Mouse (Mus musculus): ENCODE measurements around the gene Vmn1r55.
A peak's percentile ranks its signal among the peaks of the same experiment; 100 is the strongest.
"Not testable (repeated sequence)": the region's sequence is repeated elsewhere in the genome, so short reads cannot be mapped to it uniquely, and the experiment has no call there.

Vmn1r55 gene

DNA sequence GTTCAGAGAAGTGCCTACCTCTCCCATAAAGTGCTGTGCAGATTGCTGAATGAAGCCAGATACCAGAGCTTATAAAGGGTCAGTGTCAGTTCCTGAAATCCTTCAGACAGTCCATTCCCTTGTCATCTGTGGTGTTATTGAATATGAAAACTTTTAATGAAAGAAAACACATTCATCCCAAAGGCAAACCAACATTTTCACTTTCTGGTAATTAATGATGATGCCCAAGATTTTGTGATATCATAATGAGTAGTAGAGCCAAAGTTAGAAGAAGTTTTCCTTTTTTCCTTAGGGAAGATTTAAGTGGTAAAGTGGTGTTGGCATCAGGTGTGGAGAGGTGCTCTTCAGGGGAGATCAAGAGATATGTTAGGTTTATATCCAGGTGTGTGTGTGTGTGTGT is at the start of gene Vmn1r55:
Vmn1r55 (minus strand) TSS at position 101 of the 400 bp plus-strand sequence.
- not testable (repeated sequence) for DNase-seq (ENCODE audit: low read depth, low spot score)

DNA sequence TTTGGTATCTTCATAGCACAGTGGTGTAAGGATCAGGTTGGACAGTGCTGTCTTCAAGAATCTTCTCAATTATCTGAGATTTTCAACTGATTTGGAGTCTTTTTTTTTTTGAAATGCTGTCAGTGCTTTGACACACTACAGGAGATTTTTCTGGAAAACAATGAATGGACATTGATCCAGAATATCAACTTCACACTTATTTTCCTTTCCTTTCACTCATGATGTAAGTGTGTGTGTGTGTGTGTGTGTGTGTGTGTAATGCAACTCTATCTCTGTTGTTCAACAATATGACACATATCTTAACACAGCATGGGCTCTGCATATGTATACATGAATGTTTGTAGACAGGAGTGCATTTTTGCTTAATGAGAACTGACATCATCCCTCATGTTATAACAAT is 47.2 kb upstream of the Vmn1r55 start, which contains the start of gene Vmn1r56:
Vmn1r56 (minus strand) TSS at position 101 of the 400 bp plus-strand sequence.
- not testable (repeated sequence) for DNase-seq (ENCODE audit: low read depth, low spot score)

DNA sequence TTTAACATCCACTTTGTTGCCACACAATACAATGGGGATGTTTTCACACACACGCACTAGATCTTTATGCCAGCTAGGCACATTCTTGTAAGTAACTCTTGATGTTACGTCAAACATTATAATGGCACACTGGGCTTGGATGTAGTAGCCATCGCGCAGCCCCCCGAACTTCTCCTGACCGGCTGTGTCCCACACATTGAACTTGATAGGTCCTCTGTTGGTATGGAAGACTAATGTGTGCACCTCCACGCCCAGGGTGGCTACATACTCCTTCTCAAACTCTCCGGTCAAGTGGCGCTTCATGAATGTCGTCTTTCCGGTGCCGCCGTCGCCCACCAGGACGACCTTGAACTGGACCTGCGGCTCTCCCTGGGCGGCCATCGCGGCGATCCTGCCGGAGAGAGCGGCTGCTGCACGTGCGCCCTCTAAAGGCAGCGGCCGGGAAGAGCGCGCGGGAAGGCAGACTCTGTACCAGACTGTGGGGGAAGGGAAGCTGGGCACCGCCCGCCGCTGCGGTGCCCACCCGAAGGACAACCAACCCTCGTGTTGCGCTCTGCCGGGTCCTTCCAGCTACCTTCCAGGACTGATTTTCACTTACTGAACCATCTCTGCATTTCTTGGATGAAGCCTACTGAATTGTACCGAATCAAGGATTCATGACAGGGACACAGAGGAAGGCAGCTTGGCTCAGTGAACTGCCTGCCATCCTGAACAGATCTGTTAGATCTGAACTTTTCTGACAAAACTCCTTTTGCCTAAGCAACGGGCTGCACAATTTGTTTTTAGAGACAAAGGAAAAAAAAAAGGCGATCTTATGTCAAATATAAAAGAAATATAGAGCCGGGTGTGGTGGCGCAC is 23.7 kb downstream of the Vmn1r55 start, which contains the start of gene Rasl2-9:
Rasl2-9 (minus strand) TSS at position 402 of the 858 bp plus-strand sequence.
- DNase-seq (ENCODE audit: low read depth, low spot score) = peak; percentile 30

DNA sequence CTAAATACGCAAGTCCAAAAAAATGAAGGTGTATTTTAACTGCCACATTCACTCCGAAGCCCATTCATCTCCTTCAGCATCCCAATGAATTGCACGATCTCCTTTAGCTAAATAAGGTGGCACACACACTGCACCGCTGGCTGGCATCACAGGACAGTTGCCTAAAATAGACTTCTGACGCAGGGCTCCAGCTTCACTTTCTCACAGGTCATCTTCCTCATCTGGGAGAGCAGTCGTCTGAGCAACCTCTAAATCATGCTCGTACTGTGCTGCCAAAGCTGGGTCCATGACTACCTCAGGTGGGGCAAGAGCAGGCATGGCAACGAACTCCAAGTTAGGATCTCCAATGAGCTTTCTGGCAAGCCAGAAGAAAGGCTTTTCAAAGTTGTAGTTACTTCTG is 24.4 kb downstream of the Vmn1r55 start:
- DNase-seq (ENCODE audit: low read depth, low spot score) = no peak

- no peak for DNase-seq (ENCODE audit: low read depth, low spot score)
Measured at GRCm38 (mm10) chr7:5116850-5117249, 32.6 kb downstream of the Vmn1r55 start, which contains the start of gene Rfpl4. Gene Rfpl4, minus strand, starts transcription at chr7:5116950.

DNA sequence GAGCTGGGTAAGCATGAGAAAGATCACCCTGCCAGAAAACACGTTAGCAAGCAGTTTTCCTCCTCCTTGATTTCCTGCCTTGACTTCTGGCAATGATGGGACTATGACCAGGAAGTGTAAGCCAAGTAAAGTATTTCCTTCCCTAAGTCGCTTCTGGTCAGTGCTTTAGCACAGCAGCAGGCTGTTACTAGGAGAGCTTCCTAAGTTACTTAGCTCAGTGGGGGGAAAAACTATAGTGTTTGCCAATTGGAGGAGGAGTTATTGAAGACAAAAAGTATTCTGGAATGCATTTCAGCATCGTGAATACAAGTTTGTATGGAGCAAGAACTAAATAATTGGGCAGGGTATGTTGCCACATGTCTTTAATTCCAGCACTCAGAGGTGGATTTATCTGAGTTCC is 36.8 kb downstream of the Vmn1r55 start:
- no peak for DNase-seq (ENCODE audit: low read depth, low spot score)

DNA sequence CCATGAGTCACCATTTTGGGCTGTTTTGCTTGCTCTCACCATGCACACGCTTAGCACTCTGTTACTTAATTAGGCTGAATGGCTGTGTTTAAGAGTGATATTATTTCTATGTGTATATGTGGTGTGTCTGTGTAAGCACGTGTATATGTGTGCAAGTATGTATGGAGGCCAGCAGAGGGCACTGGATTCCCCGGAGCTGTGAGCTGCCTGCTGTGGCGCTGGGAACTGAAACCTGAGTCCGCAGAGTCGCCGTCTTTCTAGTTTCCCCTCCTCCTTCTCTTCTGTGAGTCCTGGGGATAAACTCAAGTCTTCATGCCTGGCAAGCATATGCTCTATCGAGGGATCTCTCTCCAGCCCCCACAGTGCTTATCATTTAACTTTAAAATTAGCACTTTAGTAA is 40.2 kb downstream of the Vmn1r55 start:
- DNase-seq (ENCODE audit: low read depth, low spot score) = no peak

GRCm38 (mm10) chr7:5108272-5108671 is 41.2 kb downstream of the Vmn1r55 start:
- no peak for DNase-seq (ENCODE audit: low read depth, low spot score)

- no peak for DNase-seq (ENCODE audit: low read depth, low spot score)
Measured at GRCm38 (mm10) chr7:5102564-5102963, 46.9 kb downstream of the Vmn1r55 start.

DNA sequence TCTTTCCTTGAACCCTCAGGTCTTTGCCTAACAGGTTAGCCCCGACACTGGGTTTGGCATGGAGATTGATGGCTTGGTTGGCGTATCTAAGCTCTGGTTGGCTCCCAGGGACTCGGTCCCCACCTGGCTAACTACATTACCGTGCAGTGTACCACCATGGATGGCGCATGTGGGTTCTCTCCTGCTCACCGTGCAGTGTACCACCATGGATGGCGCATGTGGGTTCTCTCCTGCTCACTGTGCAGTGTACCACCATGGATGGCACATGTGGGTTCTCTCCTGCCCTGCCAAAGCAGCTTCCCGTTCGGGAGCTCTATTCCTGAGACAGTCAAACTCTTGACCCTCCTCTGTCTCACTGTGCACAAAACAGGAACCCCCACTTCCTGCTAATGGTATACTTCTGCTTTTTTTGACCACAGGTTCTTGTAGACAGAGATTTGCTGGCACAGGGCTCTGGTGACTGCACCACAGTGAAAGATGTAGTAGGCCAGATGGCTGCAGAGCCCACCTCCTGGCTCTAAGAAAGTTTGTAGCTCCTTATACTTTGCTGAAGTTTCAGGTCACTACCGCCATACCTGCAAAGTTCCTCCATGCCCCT is 48.3 kb downstream of the Vmn1r55 start:
- no peak for DNase-seq (ENCODE audit: low read depth, low spot score)

DNA sequence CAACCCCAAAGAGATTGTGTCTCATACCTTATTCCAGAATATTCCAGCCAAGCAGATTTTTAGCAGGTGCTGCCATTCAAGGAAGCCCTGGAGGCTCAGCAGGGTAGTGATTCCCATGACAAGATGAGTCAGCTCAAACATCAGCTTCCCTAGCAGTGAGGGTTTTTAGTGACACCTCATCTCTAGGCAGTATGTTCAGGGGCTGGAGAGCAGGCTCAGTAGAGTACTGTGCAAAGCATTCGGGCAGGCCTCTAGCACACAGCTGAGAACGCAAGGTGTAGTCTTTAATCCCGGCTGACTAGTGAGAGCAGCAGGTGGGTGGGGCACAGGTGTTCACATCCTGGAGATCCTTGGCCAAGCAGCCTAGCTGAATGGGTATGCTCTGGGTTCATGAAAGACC is 49.7 kb downstream of the Vmn1r55 start:
- DNase-seq (ENCODE audit: low read depth, low spot score) = no peak

DNA sequence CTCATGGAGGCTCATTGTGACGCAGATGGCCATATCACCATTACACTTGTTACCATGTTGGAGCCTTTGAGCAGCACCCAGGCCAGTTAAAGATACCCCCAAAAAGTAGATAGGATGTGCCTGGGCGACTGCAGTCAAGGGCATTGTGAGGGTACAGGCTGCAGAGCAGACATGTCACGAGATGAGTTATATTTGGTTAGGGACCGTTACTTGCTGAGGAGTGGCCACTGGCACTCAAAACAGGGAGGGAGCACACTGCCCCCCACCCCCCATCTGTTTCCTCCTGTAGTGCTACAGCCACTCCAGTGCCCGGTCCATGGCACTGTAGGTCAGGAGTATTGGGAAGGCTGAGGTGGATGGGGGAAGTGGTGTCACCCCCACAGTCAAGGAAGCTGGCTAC is 50.7 kb downstream of the Vmn1r55 start:
- no peak for DNase-seq (ENCODE audit: low read depth, low spot score)

GRCm38 (mm10) chr7:5092831-5093510 is 56.5 kb downstream of the Vmn1r55 start:
- no peak for DNase-seq (ENCODE audit: low read depth, low spot score)

- no peak for DNase-seq (ENCODE audit: low read depth, low spot score)
Measured at GRCm38 (mm10) chr7:5092381-5092780, 57.1 kb downstream of the Vmn1r55 start.

- no peak for DNase-seq (ENCODE audit: low read depth, low spot score)
Measured at GRCm38 (mm10) chr7:5091008-5091728, 58.3 kb downstream of the Vmn1r55 start.

DNA sequence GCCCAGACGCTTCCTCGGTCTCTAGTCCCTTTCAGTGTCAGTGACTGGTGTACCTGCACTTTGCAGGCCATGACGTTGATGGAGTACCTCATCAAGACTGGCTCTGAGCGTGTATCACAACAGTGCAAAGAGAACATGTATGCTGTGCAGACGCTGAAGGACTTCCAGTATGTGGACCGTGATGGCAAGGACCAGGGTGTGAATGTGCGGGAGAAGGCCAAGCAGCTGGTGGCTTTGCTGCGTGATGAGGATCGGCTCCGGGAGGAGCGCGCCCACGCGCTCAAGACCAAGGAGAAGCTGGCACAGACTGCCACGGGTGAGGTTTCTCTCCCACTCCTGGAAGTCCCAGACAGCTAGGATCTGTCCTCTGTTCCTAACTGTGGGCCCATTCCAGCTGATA is 59.6 kb downstream of the Vmn1r55 start:
- no peak for DNase-seq (ENCODE audit: low read depth, low spot score)

GRCm38 (mm10) chr7:5087886-5088285 is 61.6 kb downstream of the Vmn1r55 start:
- no peak for DNase-seq (ENCODE audit: low read depth, low spot score)

GRCm38 (mm10) chr7:5086921-5087440 is 62.5 kb downstream of the Vmn1r55 start:
- no peak for DNase-seq (ENCODE audit: low read depth, low spot score)

GRCm38 (mm10) chr7:5085512-5085911 is 64.0 kb downstream of the Vmn1r55 start:
- no peak for DNase-seq (ENCODE audit: low read depth, low spot score)

DNA sequence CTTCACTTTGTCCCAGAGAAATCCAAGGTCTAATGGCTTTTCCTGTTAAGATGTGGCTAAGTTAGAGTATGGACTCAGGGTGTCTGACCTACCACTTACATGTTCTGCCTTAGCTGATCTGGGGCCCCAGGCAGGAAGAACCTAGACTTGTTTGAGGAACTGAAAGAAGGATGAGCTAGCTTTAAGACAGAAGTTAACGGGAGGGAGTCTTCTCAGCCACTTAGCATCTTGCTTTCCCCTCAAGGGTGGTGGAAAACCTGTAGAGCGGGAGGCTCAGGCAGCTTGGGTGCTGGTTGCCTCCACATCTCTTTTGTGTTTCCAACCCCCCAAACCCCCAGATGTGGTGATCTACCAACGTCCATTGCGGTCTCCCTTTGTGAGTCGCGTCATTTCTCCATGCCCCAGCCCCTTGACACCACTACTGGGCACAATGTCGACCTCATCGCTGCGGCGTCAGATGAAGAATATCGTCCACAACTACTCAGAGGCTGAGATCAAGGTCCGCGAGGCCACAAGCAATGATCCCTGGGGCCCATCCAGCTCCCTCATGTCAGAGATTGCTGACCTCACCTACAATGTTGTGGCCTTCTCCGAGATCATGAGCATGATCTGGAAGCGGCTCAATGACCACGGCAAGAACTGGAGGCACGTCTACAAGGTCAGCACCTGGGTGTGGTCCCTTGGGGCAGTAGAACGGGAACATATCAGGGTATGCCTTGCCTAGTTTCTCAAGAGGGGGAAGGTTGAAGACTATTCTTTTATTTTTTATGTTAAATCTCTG is 66.0 kb downstream of the Vmn1r55 start:
- no peak for DNase-seq (ENCODE audit: low read depth, low spot score)

- DNase-seq (ENCODE audit: low read depth, low spot score) = no peak
Measured at GRCm38 (mm10) chr7:5081939-5082338, 67.5 kb downstream of the Vmn1r55 start.

Data from forelimb bud, embryonic 11.5 days (tissue).